Mouse (Mus musculus): ENCODE results near the gene Dnaic1. TPM values are rescaled to one million over a fixed set of nuclear protein-coding genes. Genes with fewer than 3 reads are reported as not detected.

Gene Dnaic1
- polyA plus RNA-seq, 1 experiment from 2014 or later: 5.1 TPM

- Histone ChIP-seq H3K36me3 (ENCODE audit: control insufficient read depth, insufficient read depth, low read length) (no peaks in the 10 kb centered on the region), H3K4me3 (replicated peaks; ENCODE audit: low read length) (no peak overlapping the region), H3K27me3 (ENCODE audit: control insufficient read depth, insufficient read depth, low read length) (no peaks in the 10 kb centered on the region), H3K9me3 (replicated peaks; ENCODE audit: control insufficient read depth, low read length) (no peaks in the 10 kb centered on the region), H3K27ac (ENCODE audit: low read length) (no peak overlapping the region), H3K4me2 (ENCODE audit: low read depth, low read length) (no peak overlapping the region), H3K9ac (ENCODE audit: low read length) (no peak overlapping the region), H3K4me1 (ENCODE audit: control insufficient read depth, insufficient read depth, low read length) (no peaks in the 10 kb centered on the region)
- 58% methylated on average over 4 of the region's 4 CpGs for WGBS
- no peak for ATAC-seq (ENCODE audit: insufficient read depth, low FRiP score)
Measured at GRCm38 (mm10) chr4:41602818-41603217, 33.2 kb downstream of the Dnaic1 start.

DNA sequence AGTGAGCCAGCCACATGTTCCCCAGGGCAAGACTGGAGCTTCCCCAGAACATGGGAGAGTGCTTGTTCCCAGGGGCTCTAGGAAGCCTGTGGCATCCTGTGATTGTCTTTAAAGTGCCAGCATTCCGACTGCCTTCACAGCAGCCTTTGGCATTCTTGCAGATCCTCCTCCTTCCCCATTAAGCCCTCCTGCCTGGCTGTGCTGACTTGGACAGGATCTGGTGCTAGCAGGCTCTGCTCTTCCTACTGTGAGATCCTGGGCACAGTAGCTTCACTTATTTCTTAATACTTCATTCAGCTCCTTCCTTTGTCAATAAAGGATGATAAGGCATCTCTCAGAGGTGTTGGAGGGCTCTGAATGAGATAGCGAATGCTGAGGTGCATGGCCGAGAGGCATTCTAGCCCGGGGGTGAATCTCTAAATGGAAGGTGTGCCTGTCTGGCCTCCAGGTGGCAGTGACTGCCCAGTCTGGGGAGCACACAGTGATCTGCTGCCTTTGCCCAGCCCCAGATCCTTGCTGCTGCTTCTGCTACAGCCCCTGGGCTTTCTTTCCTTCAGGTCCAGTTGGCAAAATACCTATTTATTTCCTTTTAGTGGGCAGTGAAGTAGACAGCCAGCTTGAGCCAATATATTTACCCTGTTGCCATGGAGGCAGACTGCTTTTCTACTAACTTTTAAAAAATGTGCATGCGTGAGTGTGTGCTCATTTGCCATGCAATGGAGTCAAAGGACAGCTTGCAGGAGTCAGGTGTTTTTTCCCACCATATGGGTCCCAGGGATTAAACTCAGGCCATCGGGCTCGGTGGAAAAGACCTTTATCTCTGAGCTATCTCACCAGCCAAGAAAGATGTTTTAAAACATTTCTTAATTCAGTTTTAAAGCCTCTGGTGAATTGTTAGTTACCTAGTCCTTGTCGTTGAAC, 35.2 kb downstream of the Dnaic1 start:
- H3K9me3 ChIP-seq (replicated peaks; ENCODE audit: control insufficient read depth, low read length): no peaks in the 10 kb centered on the region
- no peaks in the 10 kb centered on the region for H3K27me3 ChIP-seq (ENCODE audit: control insufficient read depth, insufficient read depth, low read length)
- H3K4me3 ChIP-seq (replicated peaks; ENCODE audit: low read length): no peak overlapping the region
- no peaks in the 10 kb centered on the region for H3K36me3 ChIP-seq (ENCODE audit: control insufficient read depth, insufficient read depth, low read length)
- H3K4me1 ChIP-seq (ENCODE audit: control insufficient read depth, insufficient read depth, low read length): no peaks in the 10 kb centered on the region
- WGBS: 45% methylated on average over 8 of the region's 8 CpGs
- no peak overlapping the region for H3K4me2 ChIP-seq (ENCODE audit: low read depth, low read length)
- H3K27ac ChIP-seq (ENCODE audit: low read length): no peak overlapping the region
- ATAC-seq (ENCODE audit: insufficient read depth, low FRiP score): no peak
- H3K9ac ChIP-seq (ENCODE audit: low read length): no peak overlapping the region

GRCm38 (mm10) chr4:41606784-41607183, 37.2 kb downstream of the Dnaic1 start:
- H3K4me3 ChIP-seq (replicated peaks; ENCODE audit: low read length): no peak overlapping the region
- H3K27me3 ChIP-seq (ENCODE audit: control insufficient read depth, insufficient read depth, low read length): no peaks in the 10 kb centered on the region
- H3K4me2 ChIP-seq (ENCODE audit: low read depth, low read length): no peak overlapping the region
- no peak overlapping the region for H3K9ac ChIP-seq (ENCODE audit: low read length)
- WGBS: 34% methylated on average over 4 of the region's 4 CpGs
- H3K36me3 ChIP-seq (ENCODE audit: control insufficient read depth, insufficient read depth, low read length): no peaks in the 10 kb centered on the region
- no peaks in the 10 kb centered on the region for H3K4me1 ChIP-seq (ENCODE audit: control insufficient read depth, insufficient read depth, low read length)
- H3K27ac ChIP-seq (ENCODE audit: low read length): no peak overlapping the region
- no peak for ATAC-seq (ENCODE audit: insufficient read depth, low FRiP score)
- H3K9me3 ChIP-seq (replicated peaks; ENCODE audit: control insufficient read depth, low read length): no peaks in the 10 kb centered on the region

- 79% methylated on average over 10 of the region's 10 CpGs for WGBS
- ATAC-seq (ENCODE audit: insufficient read depth, low FRiP score): no peak
- no peak overlapping the region for H3K4me3 ChIP-seq (replicated peaks; ENCODE audit: low read length)
- H3K9ac ChIP-seq (ENCODE audit: low read length): no peak overlapping the region
- H3K9me3 ChIP-seq (replicated peaks; ENCODE audit: control insufficient read depth, low read length): no peaks in the 10 kb centered on the region
- no peaks in the 10 kb centered on the region for H3K4me1 ChIP-seq (ENCODE audit: control insufficient read depth, insufficient read depth, low read length)
- no peaks in the 10 kb centered on the region for H3K36me3 ChIP-seq (ENCODE audit: control insufficient read depth, insufficient read depth, low read length)
- no peak overlapping the region for H3K4me2 ChIP-seq (ENCODE audit: low read depth, low read length)
- no peaks in the 10 kb centered on the region for H3K27me3 ChIP-seq (ENCODE audit: control insufficient read depth, insufficient read depth, low read length)
- no peak overlapping the region for H3K27ac ChIP-seq (ENCODE audit: low read length)
Measured at GRCm38 (mm10) chr4:41609681-41610593, 40.4 kb downstream of the Dnaic1 start.

DNA sequence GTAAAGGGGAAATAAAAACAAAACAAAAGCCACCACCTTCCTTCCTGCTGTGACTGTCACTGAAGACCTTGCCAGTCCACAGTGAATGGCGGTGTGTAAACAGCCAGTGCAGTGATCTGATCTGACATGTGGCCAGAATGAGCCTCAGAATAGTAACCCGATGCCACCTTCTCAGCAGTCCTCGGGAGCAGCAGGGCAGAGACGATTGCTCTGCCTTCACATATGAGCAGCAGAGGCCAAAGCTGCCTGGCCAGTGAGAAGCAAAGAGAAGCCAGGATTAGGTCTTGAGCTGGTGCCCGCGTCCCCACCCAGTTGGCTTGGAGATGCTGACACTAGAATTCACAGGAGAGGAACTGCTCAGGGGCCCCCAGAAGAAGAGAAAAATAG, 41.0 kb downstream of the Dnaic1 start:
- Histone ChIP-seq H3K4me2 (ENCODE audit: low read depth, low read length) (no peak overlapping the region), H3K9me3 (replicated peaks; ENCODE audit: control insufficient read depth, low read length) (no peaks in the 10 kb centered on the region), H3K36me3 (ENCODE audit: control insufficient read depth, insufficient read depth, low read length) (no peaks in the 10 kb centered on the region), H3K27me3 (ENCODE audit: control insufficient read depth, insufficient read depth, low read length) (no peaks in the 10 kb centered on the region), H3K4me1 (ENCODE audit: control insufficient read depth, insufficient read depth, low read length) (no peaks in the 10 kb centered on the region), H3K4me3 (replicated peaks; ENCODE audit: low read length) (no peak overlapping the region), H3K9ac (ENCODE audit: low read length) (no peak overlapping the region), H3K27ac (ENCODE audit: low read length) (no peak overlapping the region)
- WGBS: 48% methylated on average over 6 of the region's 6 CpGs
- no peak for ATAC-seq (ENCODE audit: insufficient read depth, low FRiP score)

- no peak overlapping the region for H3K27ac ChIP-seq (ENCODE audit: low read length)
- 0 out of 2 replicates have a peak, but pooled peaks cover 4% of the 10 kb centered on the region for H3K4me1 ChIP-seq (ENCODE audit: control insufficient read depth, insufficient read depth, low read length)
- no peaks in the 10 kb centered on the region for H3K36me3 ChIP-seq (ENCODE audit: control insufficient read depth, insufficient read depth, low read length)
- WGBS: 59% methylated on average over 8 of the region's 8 CpGs
- ATAC-seq (ENCODE audit: insufficient read depth, low FRiP score): no peak
- H3K27me3 ChIP-seq (ENCODE audit: control insufficient read depth, insufficient read depth, low read length): no peaks in the 10 kb centered on the region
- H3K9me3 ChIP-seq (replicated peaks; ENCODE audit: control insufficient read depth, low read length): no peaks in the 10 kb centered on the region
- no peak overlapping the region for H3K4me3 ChIP-seq (replicated peaks; ENCODE audit: low read length)
- H3K9ac ChIP-seq (ENCODE audit: low read length): no peak overlapping the region
- no peak overlapping the region for H3K4me2 ChIP-seq (ENCODE audit: low read depth, low read length)
Measured at GRCm38 (mm10) chr4:41612166-41612565, 42.6 kb downstream of the Dnaic1 start.

GRCm38 (mm10) chr4:41614156-41614555, 44.6 kb downstream of the Dnaic1 start:
- no peak overlapping the region for H3K4me2 ChIP-seq (ENCODE audit: low read depth, low read length)
- no peaks in the 10 kb centered on the region for H3K36me3 ChIP-seq (ENCODE audit: control insufficient read depth, insufficient read depth, low read length)
- H3K4me3 ChIP-seq (replicated peaks; ENCODE audit: low read length): no peak overlapping the region
- no peak overlapping the region for H3K9ac ChIP-seq (ENCODE audit: low read length)
- no peaks in the 10 kb centered on the region; the same call in 1 of the 2 replicates for H3K27me3 ChIP-seq (ENCODE audit: control insufficient read depth, insufficient read depth, low read length)
- peaks cover 4% of the 10 kb centered on the region; the same call in 1 of the 2 replicates for H3K4me1 ChIP-seq (ENCODE audit: control insufficient read depth, insufficient read depth, low read length)
- ATAC-seq (ENCODE audit: insufficient read depth, low FRiP score): no peak
- no peak overlapping the region for H3K27ac ChIP-seq (ENCODE audit: low read length)
- H3K9me3 ChIP-seq (replicated peaks; ENCODE audit: control insufficient read depth, low read length): no peaks in the 10 kb centered on the region
- WGBS: 9% methylated on average over 7 of the region's 7 CpGs

- Histone ChIP-seq H3K9ac (ENCODE audit: low read length) (no peak overlapping the region), H3K4me2 (ENCODE audit: low read depth, low read length) (no peak overlapping the region), H3K36me3 (ENCODE audit: control insufficient read depth, insufficient read depth, low read length) (no peaks in the 10 kb centered on the region), H3K27ac (ENCODE audit: low read length) (peak overlapping the region; percentile 20; the same call in 1 of the 2 replicates), H3K9me3 (replicated peaks; ENCODE audit: control insufficient read depth, low read length) (no peaks in the 10 kb centered on the region), H3K27me3 (ENCODE audit: control insufficient read depth, insufficient read depth, low read length) (no peaks in the 10 kb centered on the region; the same call in 1 of the 2 replicates), H3K4me1 (ENCODE audit: control insufficient read depth, insufficient read depth, low read length) (peaks cover 8% of the 10 kb centered on the region), H3K4me3 (replicated peaks; ENCODE audit: low read length) (no peak overlapping the region)
- ATAC-seq (ENCODE audit: insufficient read depth, low FRiP score): peak; percentile 76; the same call in 1 of the 2 replicates
- WGBS: 53% methylated on average over 9 of the region's 9 CpGs
Measured at GRCm38 (mm10) chr4:41615661-41616599, 46.4 kb downstream of the Dnaic1 start.

Measured in stomach, embryonic 16.5 days (tissue).